Mouse (Mus musculus) ES-Bruce4 (cell line): ENCODE measurements around the gene Arsk.

Experiments
- CTCF ChIP-seq: IDR thresholded peaks from one replicate; pipeline ENCODE4 v1.8.1; 2011; ENCODE audit warnings: low read depth, low read length
- EP300 ChIP-seq: IDR thresholded peaks from 2 replicates; pipeline ENCODE4 v1.6.1; 2011; ENCODE audit warnings: low read depth, low read length; ENCODE audit not compliant: insufficient read depth
- POLR2A ChIP-seq: IDR thresholded peaks from one replicate; pipeline ENCODE4 v1.8.1; 2011; ENCODE audit warnings: low read length; ENCODE audit not compliant: insufficient read depth

- TF ChIP-seq CTCF = no peak
- peak; percentile 56 for TF ChIP-seq POLR2A
- no peak for TF ChIP-seq EP300
Observed at GRCm38 (mm10) chr13:76017974-76018843, 80.3 kb downstream of the Arsk start, which contains the start of gene Rfesd.
